Mouse (Mus musculus): ENCODE measurements around the gene Scrn2.

The Scrn2 gene

GRCm38 (mm10) chr11:97050944-97051586 lies 21.3 kb downstream of the Scrn2 start:
- DNase-seq (ENCODE audit: low spot score) = no peak

- DNase-seq (ENCODE audit: low spot score) = peak; percentile 60
Observed at GRCm38 (mm10) chr11:97052219-97052646, 22.5 kb downstream of the Scrn2 start.

GRCm38 (mm10) chr11:97063274-97063920 lies 33.7 kb downstream of the Scrn2 start:
- no peak for DNase-seq (ENCODE audit: low spot score)

- no peak for DNase-seq (ENCODE audit: low spot score)
Observed at GRCm38 (mm10) chr11:97063921-97064295, 34.2 kb downstream of the Scrn2 start.

GRCm38 (mm10) chr11:97065538-97066295 lies 36.0 kb downstream of the Scrn2 start:
- no peak for DNase-seq (ENCODE audit: low spot score)

DNA sequence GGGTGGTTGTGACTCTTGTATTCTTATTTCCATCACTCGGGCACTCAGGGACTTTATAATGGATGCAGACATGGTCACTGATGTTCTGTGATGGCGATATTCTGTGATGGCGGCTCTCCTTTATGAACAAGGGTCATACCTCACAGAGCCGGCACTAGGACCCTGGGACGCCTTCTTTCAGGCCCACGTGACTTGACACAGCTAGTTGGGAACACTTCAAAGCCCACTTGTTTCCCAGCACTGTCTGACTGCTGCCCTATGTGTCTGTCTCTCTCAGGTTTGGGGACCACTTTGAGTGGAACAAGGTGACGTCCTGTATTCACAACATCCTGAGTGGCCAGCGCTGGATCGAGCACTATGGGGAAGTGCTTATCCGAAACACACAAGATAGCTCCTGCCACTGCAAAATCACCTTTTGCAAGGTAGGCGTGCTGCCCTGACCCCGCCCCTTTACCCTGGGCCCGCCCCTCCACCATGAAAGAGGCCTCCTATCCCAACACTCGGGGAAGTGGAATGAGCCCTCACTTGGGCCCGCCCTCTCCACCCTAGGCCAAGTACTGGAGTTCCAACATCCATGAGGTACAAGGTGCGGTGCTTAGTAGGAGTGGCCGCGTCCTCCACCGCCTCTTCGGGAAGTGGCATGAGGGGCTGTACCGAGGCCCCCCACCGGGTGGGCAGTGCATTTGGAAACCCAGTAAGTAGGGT lies 37.1 kb downstream of the Scrn2 start:
- DNase-seq (ENCODE audit: low spot score) = no peak

GRCm38 (mm10) chr11:97069333-97069732 lies 39.6 kb downstream of the Scrn2 start:
- no peak for DNase-seq (ENCODE audit: low spot score)

GRCm38 (mm10) chr11:97069770-97070169 lies 40.0 kb downstream of the Scrn2 start:
- no peak for DNase-seq (ENCODE audit: low spot score)

DNA sequence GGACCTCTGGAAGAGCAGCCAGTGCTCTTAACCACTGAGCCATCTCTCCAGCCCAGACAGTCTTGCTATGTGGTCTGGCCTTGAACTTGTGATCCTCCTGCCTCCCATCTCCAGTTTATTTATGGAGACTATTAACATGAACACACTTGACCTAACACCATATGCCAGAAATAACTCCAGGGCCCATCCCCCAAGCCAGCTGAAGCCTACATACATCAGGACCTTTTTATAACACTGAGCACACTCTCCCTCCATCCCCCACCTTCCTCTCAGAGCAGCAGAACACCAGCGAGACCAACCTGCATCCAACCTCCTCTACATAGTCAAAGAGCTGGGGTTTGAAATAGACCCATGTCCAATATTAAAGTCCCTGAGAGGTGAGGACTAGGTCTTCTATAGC lies 41.4 kb downstream of the Scrn2 start:
- no peak for DNase-seq (ENCODE audit: low spot score)

DNA sequence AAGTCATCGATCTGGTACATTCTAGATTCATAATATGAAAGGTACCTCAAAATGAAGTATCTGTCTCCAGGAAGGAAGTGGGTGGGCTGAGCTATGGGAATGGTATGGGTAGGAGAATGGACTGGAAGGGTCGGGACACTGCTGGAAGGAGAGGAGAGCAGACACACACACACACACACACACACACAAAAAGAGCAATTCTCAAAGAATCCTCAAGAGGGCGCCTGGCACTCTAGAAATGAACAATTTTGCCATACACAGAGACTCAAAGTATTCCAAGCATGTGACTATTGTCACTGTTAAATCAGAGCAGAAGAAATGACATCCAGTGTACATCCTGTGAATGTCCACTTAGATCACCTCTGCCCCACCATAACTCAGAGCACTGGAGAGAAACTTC lies 42.8 kb downstream of the Scrn2 start:
- DNase-seq (ENCODE audit: low spot score) = no peak

DNA sequence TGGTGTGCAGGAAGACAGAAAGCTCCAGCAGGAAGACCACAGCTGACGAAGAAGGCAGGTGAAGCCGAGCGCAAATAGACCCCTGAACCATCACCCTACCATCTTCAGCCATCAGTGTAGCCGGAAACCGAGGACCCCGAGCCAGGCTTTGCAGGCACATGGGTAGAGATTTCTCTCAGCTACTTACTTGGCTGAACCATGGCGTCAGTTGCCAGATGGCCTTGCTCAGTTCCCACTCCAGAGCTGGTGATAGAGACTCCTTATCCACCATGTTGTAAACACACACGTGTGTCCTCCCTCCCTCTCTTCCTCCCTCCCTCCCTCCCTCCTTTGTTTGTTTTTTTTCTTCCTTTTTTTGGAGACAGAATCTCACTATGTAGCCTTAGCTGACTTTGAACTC lies 44.5 kb downstream of the Scrn2 start:
- DNase-seq (ENCODE audit: low spot score) = no peak

DNA sequence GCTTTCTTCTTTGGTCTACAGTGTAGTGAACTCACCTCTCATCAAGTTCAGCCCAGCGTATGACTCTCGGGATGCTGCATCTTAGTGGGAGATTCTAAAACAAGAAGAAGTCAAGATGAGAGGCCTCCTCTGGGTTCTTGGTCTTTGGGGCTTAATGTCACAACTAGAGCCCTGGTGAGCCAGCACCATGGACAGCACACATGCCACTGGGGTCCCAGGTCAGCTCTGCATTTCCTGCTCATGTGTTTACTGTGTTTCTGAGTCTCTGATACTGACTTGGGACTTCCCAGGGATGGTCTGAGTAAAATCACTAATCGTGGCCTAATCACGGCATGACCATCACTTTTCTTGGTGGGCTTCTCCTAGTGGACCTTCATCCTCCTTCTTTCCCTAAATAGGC lies 49.0 kb downstream of the Scrn2 start:
- DNase-seq (ENCODE audit: low spot score) = no peak

DNA sequence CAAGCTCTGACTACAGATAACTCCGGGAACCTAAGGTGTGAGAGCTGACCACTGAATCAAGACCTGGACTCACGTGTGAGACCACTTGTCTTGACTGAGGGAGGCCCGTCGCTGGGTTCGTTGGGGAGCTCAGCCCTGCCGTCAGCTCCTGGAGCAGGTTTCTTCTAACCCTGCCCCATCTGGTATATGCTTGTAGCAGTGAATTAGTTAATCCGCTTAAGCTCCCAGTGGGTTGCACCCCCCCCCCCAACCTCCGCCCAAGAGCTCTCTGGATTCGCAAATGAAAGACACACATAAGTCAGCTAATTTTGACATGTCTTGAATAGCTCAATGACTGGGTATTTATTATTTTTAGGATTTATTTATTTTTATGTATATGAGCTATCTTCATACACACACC lies 50.6 kb downstream of the Scrn2 start:
- no peak for DNase-seq (ENCODE audit: low spot score)

DNA sequence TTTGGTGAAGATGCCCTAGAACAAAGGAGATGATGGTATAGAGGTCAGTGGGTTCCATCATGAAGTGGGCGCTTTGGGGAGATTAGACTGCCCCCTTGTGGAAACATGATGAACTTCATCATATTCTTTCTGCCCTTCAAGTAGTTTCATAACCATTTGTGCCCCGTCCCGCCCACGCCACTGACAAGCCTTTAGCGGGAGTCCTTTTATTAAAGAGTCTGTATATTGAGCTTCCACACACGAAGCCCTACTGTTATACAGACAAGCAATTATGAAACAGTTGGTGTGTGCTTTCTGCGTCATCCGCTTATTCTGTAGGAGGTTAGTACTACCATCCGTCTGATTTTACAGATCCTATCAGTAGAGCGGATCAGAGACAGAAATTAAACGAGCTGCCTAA lies 53.2 kb downstream of the Scrn2 start:
- DNase-seq (ENCODE audit: low spot score) = peak; percentile 52
